Mouse (Mus musculus): ENCODE measurements around the gene Ubl3. TPM values are rescaled to one million over a fixed set of nuclear protein-coding genes. Genes with fewer than 3 reads are reported as not detected.

The Ubl3 gene
- polyA plus RNA-seq, 1 experiment: 202 TPM

- no peak for TF ChIP-seq CTCF (IDR thresholded peaks at IDR 0.05; ENCODE audit: borderline replicate concordance, insufficient read depth, low read depth, low read length)
- no peak for TF ChIP-seq POLR2A (IDR thresholded peaks at IDR 0.05; ENCODE audit: borderline replicate concordance, insufficient read depth, low read length)
- no peak for DNase-seq
- H3K4me1 ChIP-seq (ENCODE audit: control insufficient read depth, insufficient read depth, low read length): no peaks in the 10 kb centered on the region
- H3K4me3 ChIP-seq (replicated peaks; ENCODE audit: insufficient read depth, low read depth, low read length): no peak overlapping the region
- H3K27me3 ChIP-seq (ENCODE audit: control insufficient read depth, insufficient read depth, low read length): no peaks in the 10 kb centered on the region
- WGBS: 92% methylated on average over 5 of the region's 5 CpGs
- H3K27ac ChIP-seq (ENCODE audit: insufficient read depth, low read length): no peak overlapping the region
Measured at GRCm38 (mm10) chr5:148466116-148466515, 86.5 kb downstream of the Ubl3 start.

GRCm38 (mm10) chr5:148465091-148465490 lies 87.5 kb downstream of the Ubl3 start:
- no peak for DNase-seq
- WGBS: 91% methylated on average over 9 of the region's 9 CpGs
- H3K27me3 ChIP-seq (ENCODE audit: control insufficient read depth, insufficient read depth, low read length): no peaks in the 10 kb centered on the region
- TF ChIP-seq POLR2A (IDR thresholded peaks at IDR 0.05; ENCODE audit: borderline replicate concordance, insufficient read depth, low read length) (no peak), CTCF (IDR thresholded peaks at IDR 0.05; ENCODE audit: borderline replicate concordance, insufficient read depth, low read depth, low read length) (no peak)
- H3K27ac ChIP-seq (ENCODE audit: insufficient read depth, low read length): no peak overlapping the region
- no peaks in the 10 kb centered on the region for H3K4me1 ChIP-seq (ENCODE audit: control insufficient read depth, insufficient read depth, low read length)
- H3K4me3 ChIP-seq (replicated peaks; ENCODE audit: insufficient read depth, low read depth, low read length): no peak overlapping the region

GRCm38 (mm10) chr5:148464489-148464888 lies 88.1 kb downstream of the Ubl3 start:
- DNase-seq: no peak
- Histone ChIP-seq H3K27ac (ENCODE audit: insufficient read depth, low read length) (no peak overlapping the region), H3K4me3 (replicated peaks; ENCODE audit: insufficient read depth, low read depth, low read length) (no peak overlapping the region), H3K4me1 (ENCODE audit: control insufficient read depth, insufficient read depth, low read length) (no peaks in the 10 kb centered on the region), H3K27me3 (ENCODE audit: control insufficient read depth, insufficient read depth, low read length) (no peaks in the 10 kb centered on the region)
- TF ChIP-seq CTCF (IDR thresholded peaks at IDR 0.05; ENCODE audit: borderline replicate concordance, insufficient read depth, low read depth, low read length): no peak
- WGBS: 86% methylated on average over 7 of the region's 7 CpGs

GRCm38 (mm10) chr5:148463783-148464294 lies 88.8 kb downstream of the Ubl3 start:
- Histone ChIP-seq H3K4me1 (ENCODE audit: control insufficient read depth, insufficient read depth, low read length) (no peaks in the 10 kb centered on the region), H3K27ac (ENCODE audit: insufficient read depth, low read length) (no peak overlapping the region), H3K4me3 (replicated peaks; ENCODE audit: insufficient read depth, low read depth, low read length) (no peak overlapping the region), H3K27me3 (ENCODE audit: control insufficient read depth, insufficient read depth, low read length) (no peaks in the 10 kb centered on the region)
- TF ChIP-seq POLR2A (IDR thresholded peaks at IDR 0.05; ENCODE audit: borderline replicate concordance, insufficient read depth, low read length) (no peak), CTCF (IDR thresholded peaks at IDR 0.05; ENCODE audit: borderline replicate concordance, insufficient read depth, low read depth, low read length) (no peak)
- no peak for DNase-seq
- WGBS: 87% methylated on average over 6 of the region's 6 CpGs

Other genes with a start within 250 kb of the Ubl3 start
- gene Slc7a1, start 152.9 kb downstream of the Ubl3 start, polyA plus RNA-seq (2012; rRNA removed): 10.5 and 10.7 TPM in 2 replicates

Data from cerebellum, adult 2 months (tissue).